Mouse (Mus musculus): ENCODE measurements around the gene Golm1. TPM values are rescaled to one million over a fixed set of nuclear protein-coding genes. Genes with fewer than 3 reads are reported as not detected.
"Not testable (repeated sequence)": the region's sequence is repeated elsewhere in the genome, so short reads cannot be mapped to it uniquely, and the experiment has no call there.

Gene Golm1
- total RNA-seq (2017) = 55.6 and 58.6 TPM in 2 replicates

GRCm38 (mm10) chr13:59675151-59676011 lies at the start of gene Golm1:
TSS of gene Golm1 (minus strand) at chr13:59675811.
- peak; percentile 17; the same call in 1 of the 2 replicates for ATAC-seq (replicated peaks; ENCODE audit: low read depth, poor library complexity, severe bottlenecking)

- not testable (repeated sequence) for ATAC-seq (replicated peaks; ENCODE audit: low read depth, poor library complexity, severe bottlenecking)
These were observed 46.5 kb upstream of the Golm1 start for GRCm38 (mm10) chr13:59722089-59722488.

GRCm38 (mm10) chr13:59719475-59719874 lies 43.9 kb upstream of the Golm1 start:
- ATAC-seq (replicated peaks; ENCODE audit: low read depth, poor library complexity, severe bottlenecking) = peak; percentile 37; the same call in 1 of the 2 replicates

GRCm38 (mm10) chr13:59718857-59719440 lies 43.3 kb upstream of the Golm1 start:
- ATAC-seq (replicated peaks; ENCODE audit: low read depth, poor library complexity, severe bottlenecking) = peak; percentile 65

GRCm38 (mm10) chr13:59713710-59714109 lies 38.1 kb upstream of the Golm1 start:
- ATAC-seq (replicated peaks; ENCODE audit: low read depth, poor library complexity, severe bottlenecking) = no peak

GRCm38 (mm10) chr13:59711984-59712383 lies 36.4 kb upstream of the Golm1 start, which contains the start of gene Spata31d1b:
TSS of gene Spata31d1b (plus strand) at chr13:59712284.
- ATAC-seq (replicated peaks; ENCODE audit: low read depth, poor library complexity, severe bottlenecking) = not testable (repeated sequence)

- no peak for ATAC-seq (replicated peaks; ENCODE audit: low read depth, poor library complexity, severe bottlenecking)
These were observed 34.6 kb upstream of the Golm1 start, which contains the start of gene Spata31d1a for GRCm38 (mm10) chr13:59710230-59710629. TSS of gene Spata31d1a (minus strand) at chr13:59710330.

- peak; percentile 89 for ATAC-seq (replicated peaks; ENCODE audit: low read depth, poor library complexity, severe bottlenecking)
These were observed 29.0 kb upstream of the Golm1 start for GRCm38 (mm10) chr13:59704562-59704961.

GRCm38 (mm10) chr13:59703514-59703913 lies 27.9 kb upstream of the Golm1 start:
- no peak for ATAC-seq (replicated peaks; ENCODE audit: low read depth, poor library complexity, severe bottlenecking)

- 0 out of 2 replicates have a peak, but pooled peaks have one; percentile 5 for ATAC-seq (replicated peaks; ENCODE audit: low read depth, poor library complexity, severe bottlenecking)
These were observed 24.5 kb upstream of the Golm1 start for GRCm38 (mm10) chr13:59700137-59700536.

- ATAC-seq (replicated peaks; ENCODE audit: low read depth, poor library complexity, severe bottlenecking) = no peak
These were observed 23.5 kb upstream of the Golm1 start for GRCm38 (mm10) chr13:59699131-59699530.

- ATAC-seq (replicated peaks; ENCODE audit: low read depth, poor library complexity, severe bottlenecking) = no peak
These were observed 20.2 kb upstream of the Golm1 start for GRCm38 (mm10) chr13:59695781-59696180.

GRCm38 (mm10) chr13:59694008-59694407 lies 18.4 kb upstream of the Golm1 start, which contains the start of gene 4921517D22Rik:
TSS of gene 4921517D22Rik (minus strand) at chr13:59694108.
- ATAC-seq (replicated peaks; ENCODE audit: low read depth, poor library complexity, severe bottlenecking) = no peak

- ATAC-seq (replicated peaks; ENCODE audit: low read depth, poor library complexity, severe bottlenecking) = no peak
These were observed 15.9 kb upstream of the Golm1 start for GRCm38 (mm10) chr13:59691478-59691877.

- ATAC-seq (replicated peaks; ENCODE audit: low read depth, poor library complexity, severe bottlenecking) = no peak
These were observed 15.0 kb upstream of the Golm1 start for GRCm38 (mm10) chr13:59690576-59690975.

GRCm38 (mm10) chr13:59689843-59690242 lies 14.2 kb upstream of the Golm1 start:
- no peak for ATAC-seq (replicated peaks; ENCODE audit: low read depth, poor library complexity, severe bottlenecking)

- no peak for ATAC-seq (replicated peaks; ENCODE audit: low read depth, poor library complexity, severe bottlenecking)
These were observed 13.7 kb upstream of the Golm1 start for GRCm38 (mm10) chr13:59689313-59689712.

GRCm38 (mm10) chr13:59688338-59688770 lies 12.7 kb upstream of the Golm1 start:
- ATAC-seq (replicated peaks; ENCODE audit: low read depth, poor library complexity, severe bottlenecking) = no peak

GRCm38 (mm10) chr13:59685236-59685635 lies 9.6 kb upstream of the Golm1 start:
- no peak for ATAC-seq (replicated peaks; ENCODE audit: low read depth, poor library complexity, severe bottlenecking)

GRCm38 (mm10) chr13:59682629-59683028 lies 7.0 kb upstream of the Golm1 start:
- peak; percentile 87 for ATAC-seq (replicated peaks; ENCODE audit: low read depth, poor library complexity, severe bottlenecking)

- no peak for ATAC-seq (replicated peaks; ENCODE audit: low read depth, poor library complexity, severe bottlenecking)
These were observed 4.3 kb upstream of the Golm1 start for GRCm38 (mm10) chr13:59679908-59680307.

All from common myeloid progenitor, adult 5-6 weeks (primary cell).